Mouse (Mus musculus) stomach, postnatal 0 days (tissue): ENCODE measurements at regions not wholly inside any gene's neighbourhood (a gene's known extent, or its start where the extent isn't known, plus 50 kb on each side); places are given as distances from the start of the nearest gene placed in this dataset.

Source experiments
- CTCF ChIP-seq: IDR thresholded peaks from 2 replicates; pipeline ENCODE4 v1.5.1; 2016; ENCODE audit warnings: antibody characterized with exemption, low read depth, mild to moderate bottlenecking, moderate library complexity
- EP300 ChIP-seq: optimal IDR thresholded peaks from 2 replicates; pipeline ENCODE3; 2016; ENCODE audit warnings: antibody characterized with exemption

DNA sequence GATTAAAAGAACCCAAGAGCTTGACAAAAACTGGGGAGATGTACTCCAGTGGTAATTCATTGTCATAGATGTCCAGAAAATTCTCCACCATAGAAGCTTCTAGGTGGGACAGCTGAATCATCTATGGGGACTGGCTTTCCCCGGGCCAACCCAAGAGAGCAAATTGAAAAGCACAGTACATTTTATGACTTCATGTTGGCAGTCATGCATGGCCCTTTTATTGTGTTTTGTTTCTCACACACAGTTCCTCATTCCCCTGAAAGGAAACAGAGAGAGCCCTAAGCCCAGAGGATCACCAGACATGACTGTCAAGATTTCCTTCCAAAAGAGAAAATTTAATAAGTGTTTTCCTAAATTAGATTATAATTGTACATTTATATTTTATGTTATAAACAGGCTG lies 306.9 kb upstream of the Cited2 start:
- TF ChIP-seq CTCF (no peak), EP300 (no peak)
